Mouse (Mus musculus) cerebellum, adult 2 months (tissue): ENCODE measurements around the gene Prima1.

Experiments
- CTCF ChIP-seq: fragments of 200-500 bp; IDR thresholded peaks from 2 replicates; pipeline ENCODE4 v1.5.1; 2011; ENCODE audit warnings: low read depth, mild to moderate bottlenecking, control low read depth, low read length, moderate library complexity, borderline replicate concordance; ENCODE audit not compliant: insufficient read depth
- POLR2A ChIP-seq: fragments of 200-500 bp; IDR thresholded peaks from 2 replicates; pipeline ENCODE4 v1.6.1; 2011; ENCODE audit warnings: low read length, control low read depth, borderline replicate concordance; ENCODE audit not compliant: insufficient read depth

- no peak for TF ChIP-seq POLR2A
- TF ChIP-seq CTCF = no peak
These were observed 18.3 kb downstream of the Prima1 start for GRCm38 (mm10) chr12:103223671-103224070.
